Mouse (Mus musculus) neutrophil, adult 5-6 weeks (primary cell): ENCODE results near the gene Pcid2. TPM values are rescaled to one million over a fixed set of nuclear protein-coding genes. Genes with fewer than 3 reads are reported as not detected.
A peak's percentile ranks its signal among the peaks of the same experiment; 100 is the strongest.
"Not testable (repeated sequence)": the region's sequence is repeated elsewhere in the genome, so short reads cannot be mapped to it uniquely, and the experiment has no call there.

ENCODE experiments used
- ATAC-seq: fragments of 151-379, 151-347 bp; 2 replicates; pipeline ENCODE4 v1.8.0; 2017; ENCODE audit warnings: mild to moderate bottlenecking, moderate TSS enrichment; ENCODE audit not compliant: insufficient number of reproducible peaks, poor library complexity, low FRiP score, severe bottlenecking; ENCODE audit errors: extremely low read depth
- total RNA-seq: library from RNA; stranded (forward); fragments of 200-1000 nt; gene quantifications from 2 replicates; pipeline ENCODE4 v1.2.3, GENCODE M21; 2017

Gene Pcid2
- total RNA-seq, 1 experiment from 2014 or later, result 45.2 TPM

GRCm38 (mm10) chr8:13105908-13106551, 771 bp upstream of the Pcid2 start:
- no peak for ATAC-seq

GRCm38 (mm10) chr8:13104691-13105086, 570 bp downstream of the Pcid2 start:
- peak; percentile 69 for ATAC-seq

- ATAC-seq, result no peak
Observed at GRCm38 (mm10) chr8:13077542-13077941, 27.7 kb downstream of the Pcid2 start.

GRCm38 (mm10) chr8:13075579-13075978, 29.7 kb downstream of the Pcid2 start:
- ATAC-seq, result not testable (repeated sequence)

GRCm38 (mm10) chr8:13075044-13075443, 30.2 kb downstream of the Pcid2 start:
- peak; percentile 17; the same call in 1 of the 2 replicates for ATAC-seq

GRCm38 (mm10) chr8:13073255-13073654, 32.0 kb downstream of the Pcid2 start:
- ATAC-seq, result no peak

GRCm38 (mm10) chr8:13063112-13063511, 42.1 kb downstream of the Pcid2 start:
- no peak for ATAC-seq

- ATAC-seq, result no peak
Observed at GRCm38 (mm10) chr8:13060441-13061150, 44.7 kb downstream of the Pcid2 start, which contains the start of gene Proz. Gene Proz, plus strand, starts transcription at chr8:13060914.

- no peak for ATAC-seq
Observed at GRCm38 (mm10) chr8:13057351-13057750, 47.9 kb downstream of the Pcid2 start.

- ATAC-seq, result no peak
Observed at GRCm38 (mm10) chr8:13050550-13050949, 54.7 kb downstream of the Pcid2 start.

- no peak for ATAC-seq
Observed at GRCm38 (mm10) chr8:13047652-13048051, 57.6 kb downstream of the Pcid2 start.

- ATAC-seq, result no peak
Observed at GRCm38 (mm10) chr8:13041459-13041858, 63.8 kb downstream of the Pcid2 start.

- no peak for ATAC-seq
Observed at GRCm38 (mm10) chr8:13039054-13039453, 66.2 kb downstream of the Pcid2 start.

- ATAC-seq, result no peak
Observed at GRCm38 (mm10) chr8:13037569-13037968, 67.7 kb downstream of the Pcid2 start.

GRCm38 (mm10) chr8:13037015-13037414, 68.2 kb downstream of the Pcid2 start, which contains the start of gene F10:
Gene F10, plus strand, starts transcription at chr8:13037308.
- peak; percentile 25; the same call in 1 of the 2 replicates for ATAC-seq

- ATAC-seq, result peak; percentile 22; the same call in 1 of the 2 replicates
Observed at GRCm38 (mm10) chr8:13036346-13036812, 68.9 kb downstream of the Pcid2 start.

GRCm38 (mm10) chr8:13028482-13028881, 76.8 kb downstream of the Pcid2 start:
- ATAC-seq, result no peak

- no peak for ATAC-seq
Observed at GRCm38 (mm10) chr8:13027615-13028014, 77.6 kb downstream of the Pcid2 start.
